In genomic region chr2:69386118-69386871, GRCm38 (mm10) we compare ENCODE assay signal across 28 mouse cellular contexts. TPM values are rescaled to one million over a fixed set of nuclear protein-coding genes. Genes with fewer than 3 reads are reported as not detected.
DNase-seq lines count a peak whose midpoint lies in the region; ATAC-seq and TF ChIP-seq lines count a peak whose summit lies in the region.
"Had no signal": no experiment of that assay in that cellular context is flagged by ENCODE, and none has a peak within 500 bp of the region (broad histone marks: within the 10 kb centered on the region; RNA-seq: fewer than 3 reads in every experiment).

No protein-coding gene starts in this region.

- H3K4me1 ChIP-seq in intestine, postnatal 0 days (replicated peaks; ENCODE audit: control insufficient read depth, insufficient read depth, low read length) = no peaks in the 10 kb centered on the region
- no peaks in the 10 kb centered on the region for H3K4me1 ChIP-seq in liver, embryonic 13.5 days (replicated peaks)
- H3K4me1 ChIP-seq in stomach, embryonic 15.5 days = no peaks in the 10 kb centered on the region
- H3K4me1 ChIP-seq: embryonic facial prominence, embryonic 12.5 days; forebrain, embryonic 13.5 days; heart, embryonic 15.5 days; megakaryocyte, embryonic 14.5 days; midbrain, embryonic 15.5 days; neural tube, embryonic 15.5 days had no signal

- no peak overlapping the region for H3K27ac ChIP-seq in intestine, postnatal 0 days (ENCODE audit: low read depth, low read length)
- H3K27ac ChIP-seq in liver, embryonic 13.5 days = peak overlapping the region; percentile 72
- no peak overlapping the region; the same call in 1 of the 2 replicates for H3K27ac ChIP-seq in stomach, embryonic 15.5 days
- H3K27ac ChIP-seq in left cerebral cortex, adult 2 months = no peak overlapping the region
- H3K27ac ChIP-seq: embryonic facial prominence, embryonic 12.5 days; forebrain, embryonic 13.5 days; heart, embryonic 15.5 days; midbrain, embryonic 15.5 days; neural tube, embryonic 15.5 days had no signal

- no peaks in the 10 kb centered on the region for H3K27me3 ChIP-seq in intestine, postnatal 0 days (replicated peaks; ENCODE audit: control insufficient read depth, insufficient read depth, low read length)
- no peaks in the 10 kb centered on the region for H3K27me3 ChIP-seq in liver, embryonic 13.5 days
- H3K27me3 ChIP-seq in stomach, embryonic 15.5 days (replicated peaks) = no peaks in the 10 kb centered on the region
- H3K27me3 ChIP-seq: embryonic facial prominence, embryonic 12.5 days; forebrain, embryonic 13.5 days; heart, embryonic 15.5 days; midbrain, embryonic 15.5 days; neural tube, embryonic 15.5 days had no signal

- H3K4me3 ChIP-seq in intestine, postnatal 0 days (ENCODE audit: low read depth, low read length) = no peak overlapping the region
- no peak overlapping the region for H3K4me3 ChIP-seq in liver, embryonic 13.5 days (replicated peaks)
- no peak overlapping the region for H3K4me3 ChIP-seq in stomach, embryonic 15.5 days (replicated peaks)
- no peak overlapping the region for H3K4me3 ChIP-seq in left cerebral cortex, adult 2 months
- H3K4me3 ChIP-seq: embryonic facial prominence, embryonic 12.5 days; erythroblast, embryonic 14.5 days; forebrain, embryonic 13.5 days; heart, embryonic 15.5 days; megakaryocyte, embryonic 14.5 days; midbrain, embryonic 15.5 days; myocyte; neural tube, embryonic 15.5 days had no signal

- peak; percentile 94 for ATAC-seq in intestine, postnatal 0 days
- ATAC-seq in liver, embryonic 13.5 days (ENCODE audit: low read depth) = peak; percentile 91
- ATAC-seq in stomach, embryonic 15.5 days (ENCODE audit: insufficient read depth, low FRiP score, low read depth) = peak; percentile 85; the same call in 1 of the 2 replicates
- ATAC-seq: forebrain, embryonic 13.5 days; hindbrain, embryonic 16.5 days; midbrain, embryonic 15.5 days had no signal

- H3K4me2 ChIP-seq in intestine, postnatal 0 days (replicated peaks; ENCODE audit: low read depth) = no peak overlapping the region
- H3K4me2 ChIP-seq in liver, embryonic 13.5 days = no peak overlapping the region
- H3K4me2 ChIP-seq in stomach, embryonic 15.5 days = no peak overlapping the region
- H3K4me2 ChIP-seq: embryonic facial prominence, embryonic 12.5 days; forebrain, embryonic 13.5 days; heart, embryonic 15.5 days; midbrain, embryonic 15.5 days; neural tube, embryonic 15.5 days had no signal

- H3K9me3 ChIP-seq in intestine, postnatal 0 days (ENCODE audit: control insufficient read depth) = no peaks in the 10 kb centered on the region
- no peaks in the 10 kb centered on the region for H3K9me3 ChIP-seq in liver, embryonic 13.5 days (replicated peaks)
- no peaks in the 10 kb centered on the region for H3K9me3 ChIP-seq in stomach, embryonic 15.5 days
- H3K9me3 ChIP-seq: embryonic facial prominence, embryonic 12.5 days; forebrain, embryonic 13.5 days; heart, embryonic 15.5 days; midbrain, embryonic 15.5 days; neural tube, embryonic 15.5 days had no signal

- WGBS in intestine, postnatal 0 days = 35% methylated on average over 3 of the region's 3 CpGs
- WGBS in liver, embryonic 13.5 days (ENCODE audit: insufficient replicate concordance) = 47% methylated on average over 3 of the region's 3 CpGs
- WGBS in stomach, embryonic 15.5 days = 37% methylated on average over 3 of the region's 3 CpGs

- no peak for TF ChIP-seq CTCF in intestine, postnatal 0 days (IDR thresholded peaks at IDR 0.05; ENCODE audit: low read depth)
- TF ChIP-seq CTCF in left cerebral cortex, adult 2 months (IDR thresholded peaks at IDR 0.05) = no peak

- no peak overlapping the region for H3K9ac ChIP-seq in intestine, postnatal 0 days (ENCODE audit: low read depth, low read length)
- H3K9ac ChIP-seq in liver, embryonic 13.5 days = no peak overlapping the region
- H3K9ac ChIP-seq in stomach, embryonic 15.5 days = no peak overlapping the region
- H3K9ac ChIP-seq: embryonic facial prominence, embryonic 12.5 days; forebrain, embryonic 13.5 days; heart, embryonic 15.5 days; midbrain, embryonic 15.5 days; neural tube, embryonic 15.5 days had no signal

- intact Hi-C loops in left cerebral cortex, adult 2 months (cut with DNase I) = no loop called here

- peak; percentile 16 for DNase-seq in kidney, postnatal 14 days
- peak; percentile 5 for DNase-seq in liver, embryonic 13.5 days
- DNase-seq in thymus, postnatal 0 days (ENCODE audit: low spot score) = no peak
- no peak for DNase-seq in heart, adult 8-10 months (ENCODE audit: low spot score)
- DNase-seq in left cerebral cortex, adult 2 months (ENCODE audit: extremely low spot score in 1 of 2, low spot score in 2 of 2) = no peak
- DNase-seq: adrenal gland, postnatal 10 days; cerebellum, adult 9-10 months; gastrocnemius, postnatal 10 days; heart, adult 18-20 months; heart, postnatal 4 days; lung, postnatal 10 days; thymus, postnatal 36 days had no signal

- H3K36me3 ChIP-seq in intestine, postnatal 0 days (ENCODE audit: control insufficient read depth, insufficient read depth) = no peaks in the 10 kb centered on the region
- H3K36me3 ChIP-seq in liver, embryonic 13.5 days = no peaks in the 10 kb centered on the region
- no peaks in the 10 kb centered on the region for H3K36me3 ChIP-seq in stomach, embryonic 15.5 days
- H3K36me3 ChIP-seq: embryonic facial prominence, embryonic 12.5 days; heart, embryonic 15.5 days; midbrain, embryonic 15.5 days; neural tube, embryonic 15.5 days had no signal

RNA-seq across cellular contexts. Expression of gene Dhrs9, which starts 6.0 kb away (rescaled TPM):
- 2.2 TPM in 2 replicates for polyA plus RNA-seq in intestine, postnatal 0 days (2015; fragmentation: Nextera tagmentation; extraction: Ambion mirVana)
- 0.10 TPM in 2 replicates for polyA plus RNA-seq in liver, embryonic 13.5 days (2015; fragmentation: Nextera tagmentation; extraction: Ambion mirVana)
- 0.94 and 1.5 TPM in 2 replicates for polyA plus RNA-seq in stomach, embryonic 15.5 days (2015; fragmentation: Nextera tagmentation; extraction: Ambion mirVana)
- polyA plus RNA-seq in thymus, postnatal 0 days (2015; fragmentation: Nextera tagmentation; extraction: Ambion mirVana) = 0.03 and 0.08 TPM in 2 replicates
- total RNA-seq in heart, adult 8-10 months (2022) = under 1 TPM in 3 of 4 experiments, not detected in 1; 0.05 to 0.19 (median 0.11) TPM
- under 1 TPM in 1 of 2 experiments, not detected in 1; 0.14 TPM for total RNA-seq in left cerebral cortex, adult 2 months (2021)
- total RNA-seq: layer of hippocampus, postnatal 25 days had no signal
- polyA plus RNA-seq: cortical plate, adult 2 months; embryonic facial prominence, embryonic 12.5 days; erythroblast, embryonic 14.5 days; forebrain, embryonic 13.5 days; midbrain, embryonic 15.5 days; neural tube, embryonic 15.5 days had no signal

RNA-seq across cellular contexts. Expression of gene Abcb11, which starts 43.9 kb away (rescaled TPM):
- 2.8 and 4.0 TPM in 2 replicates for polyA plus RNA-seq in intestine, postnatal 0 days (2015; fragmentation: Nextera tagmentation; extraction: Ambion mirVana)
- 2.3 and 3.0 TPM in 2 replicates for polyA plus RNA-seq in liver, embryonic 13.5 days (2015; fragmentation: Nextera tagmentation; extraction: Ambion mirVana)
- 0.48 and 1.0 TPM in 2 replicates for polyA plus RNA-seq in stomach, embryonic 15.5 days (2015; fragmentation: Nextera tagmentation; extraction: Ambion mirVana)
- 0.07 and 0.30 TPM in 2 replicates for polyA plus RNA-seq in thymus, postnatal 0 days (2015; fragmentation: Nextera tagmentation; extraction: Ambion mirVana)
- total RNA-seq in heart, adult 8-10 months (2022) = not detected
- not detected for total RNA-seq in left cerebral cortex, adult 2 months (2021)
- total RNA-seq: heart, adult 18-20 months; heart, postnatal 4 days; left cerebral cortex, postnatal 25 days had no signal
- polyA plus RNA-seq: cortical plate, adult 2 months; embryonic facial prominence, embryonic 12.5 days; erythroblast, embryonic 14.5 days; forebrain, embryonic 13.5 days; heart, embryonic 15.5 days; large intestine, adult 2 months; limb, embryonic 14.5 days; midbrain, embryonic 15.5 days; myocyte had no signal

Comparison
In these comparisons a context has a peak if more than half of its experiments do, and no peak if none do; other contexts are left out.
1. DNase-seq: peak in kidney, postnatal 14 days (single experiment) and liver, embryonic 13.5 days (single experiment); none in thymus, postnatal 0 days (single experiment), heart, adult 8-10 months (single experiment) and left cerebral cortex, adult 2 months (0 of 2).
2. Peak in every context shown above with its lines, with median percentiles within 50 percentile points of each other: ATAC-seq.